Mouse (Mus musculus) kidney, adult 18-20 months (tissue): ENCODE measurements around the gene Gm20388.
"Not testable (repeated sequence)": the region's sequence is repeated elsewhere in the genome, so short reads cannot be mapped to it uniquely, and the experiment has no call there.

Experiments
- DNase-seq: peaks from one replicate; pipeline ENCODE4 v3.0.0; 2021

Gene Gm20388

DNA sequence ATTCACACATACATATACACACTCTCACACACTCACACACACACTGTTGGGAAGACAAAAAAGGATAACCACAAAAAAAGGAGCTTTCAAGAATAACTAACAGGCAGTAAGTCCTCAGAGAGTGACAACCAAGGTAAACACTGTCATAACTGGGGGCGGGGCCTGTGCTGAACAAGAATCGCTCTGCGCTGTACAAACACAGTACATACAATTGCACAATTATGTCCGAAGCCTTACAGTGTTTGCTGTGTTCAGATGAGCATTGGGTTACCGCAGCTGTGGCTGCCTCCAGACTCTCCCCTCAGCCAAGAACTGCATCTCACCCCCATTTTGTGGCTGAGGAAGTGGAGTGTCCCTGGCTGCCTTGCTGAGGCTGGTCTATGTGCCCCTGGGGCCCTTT is 1510.4 kb downstream of the Gm20388 start:
- no peak for DNase-seq

DNA sequence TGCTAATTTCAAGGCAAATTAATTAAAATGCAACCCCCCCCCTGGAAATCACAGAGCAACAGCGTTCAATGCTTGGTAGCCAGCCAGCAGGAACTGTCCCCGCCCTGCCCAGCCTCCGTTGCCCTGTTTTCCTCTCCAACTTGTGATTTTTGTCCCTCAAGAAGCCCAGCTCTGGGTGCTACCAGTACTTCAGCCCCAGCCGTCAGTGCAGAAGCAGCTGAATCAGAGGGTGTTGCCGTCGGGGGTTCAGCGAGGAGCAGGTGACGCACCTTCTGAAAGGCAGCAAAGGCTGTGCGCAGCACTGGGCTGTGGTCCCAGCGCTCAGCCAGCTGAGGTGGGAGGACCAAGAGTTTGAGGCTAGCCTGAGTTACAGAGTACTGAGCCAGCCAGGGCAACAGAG is 1513.4 kb downstream of the Gm20388 start:
- peak; percentile 12 for DNase-seq

DNA sequence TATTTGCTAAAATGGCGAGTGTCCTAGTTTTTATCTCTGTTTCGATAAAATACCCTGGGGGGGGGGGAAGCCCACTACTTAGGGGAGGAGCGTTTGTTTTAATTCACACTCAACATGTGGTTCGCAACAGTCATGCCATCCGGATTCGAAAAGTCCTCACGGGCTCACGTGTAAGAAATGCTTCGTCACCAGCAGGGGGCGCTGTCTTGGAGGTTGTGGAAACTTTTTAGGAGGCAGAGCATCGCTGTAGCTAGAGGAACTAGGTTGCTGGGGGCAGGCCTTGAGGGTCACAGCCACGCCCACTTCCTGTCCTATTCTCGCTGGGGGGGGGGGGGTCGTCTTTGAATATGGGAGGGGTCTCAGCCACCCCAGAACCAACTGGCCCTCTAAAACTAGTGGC is 1514.0 kb downstream of the Gm20388 start:
- DNase-seq, result peak; percentile 20

DNA sequence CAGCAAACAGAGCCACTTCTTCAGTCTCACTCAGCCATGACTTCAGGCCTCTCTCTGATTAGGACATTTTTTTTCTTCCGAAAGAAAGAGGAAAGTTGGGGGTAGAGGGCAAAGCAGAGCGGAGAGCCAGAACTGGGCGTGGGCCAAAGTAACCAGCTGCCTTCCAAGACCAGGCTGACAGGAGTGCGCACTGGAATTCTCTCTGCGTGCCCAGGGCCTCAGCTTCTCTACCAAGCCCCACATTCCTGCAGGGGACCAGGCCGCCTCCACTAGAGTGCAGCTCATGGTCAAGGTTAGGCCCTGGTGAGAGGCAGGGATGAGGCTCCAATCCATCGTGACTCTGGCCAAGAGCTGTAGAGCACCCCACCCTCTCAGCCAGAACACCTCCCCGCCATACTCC is 1520.9 kb downstream of the Gm20388 start:
- DNase-seq, result no peak

DNA sequence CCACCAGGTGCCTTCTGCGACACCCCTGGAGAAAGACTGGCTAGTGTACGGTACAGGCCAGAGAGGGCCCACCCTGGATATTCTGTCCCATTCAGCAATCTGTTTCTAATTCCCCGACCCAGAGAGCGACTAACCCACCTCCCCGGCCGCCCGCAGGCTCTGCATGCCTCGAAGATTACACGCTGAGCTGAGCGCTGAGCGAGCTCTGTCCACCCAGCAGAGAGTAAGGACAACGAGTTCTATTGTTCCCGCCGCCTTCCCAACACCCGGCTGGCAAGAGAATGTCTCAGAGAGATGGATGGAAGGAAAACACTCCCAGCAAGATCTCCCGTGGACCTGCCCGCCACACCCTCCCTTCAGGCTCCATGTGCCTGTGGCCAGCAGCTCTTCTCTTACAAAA is 1522.8 kb downstream of the Gm20388 start:
- DNase-seq, result no peak

DNA sequence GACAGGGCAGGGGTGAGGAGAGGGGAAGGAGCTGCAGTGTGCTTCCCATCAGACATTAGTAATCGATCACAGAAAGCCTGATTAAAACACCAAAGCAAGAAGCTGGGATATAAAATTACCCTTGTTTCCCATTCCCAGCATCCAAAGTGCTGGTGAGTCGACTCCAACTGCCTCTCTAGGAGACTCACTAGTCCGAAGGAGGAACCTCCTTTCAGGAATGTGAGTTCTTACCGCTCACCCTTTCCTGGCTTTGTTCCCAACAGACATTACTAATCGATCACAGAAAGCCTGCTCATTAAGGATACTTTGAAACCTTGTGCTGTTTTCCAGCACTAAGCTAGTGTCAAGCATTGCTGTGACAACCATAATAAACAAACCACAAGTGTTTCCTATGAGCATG is 1526.0 kb downstream of the Gm20388 start:
- no peak for DNase-seq

DNA sequence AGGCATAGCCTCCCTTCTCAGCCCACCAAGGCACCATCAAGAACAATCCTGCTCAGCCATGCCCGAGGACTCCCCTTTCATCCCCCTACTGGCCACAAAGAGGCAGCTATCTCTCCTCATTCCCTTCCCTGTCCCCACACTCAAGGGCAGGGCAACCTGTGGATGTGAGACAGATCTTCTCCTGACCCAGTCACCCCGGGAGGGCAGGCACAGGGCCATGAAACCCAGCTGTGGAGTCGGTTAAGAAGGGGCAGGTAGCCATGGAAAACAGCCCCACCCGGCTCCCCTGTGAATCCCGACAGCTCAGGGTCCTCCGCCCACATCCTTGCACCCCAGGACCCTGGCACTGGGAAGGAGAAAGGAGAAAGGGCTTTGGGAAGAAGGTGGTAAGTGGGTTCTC is 1526.9 kb downstream of the Gm20388 start:
- DNase-seq, result no peak

DNA sequence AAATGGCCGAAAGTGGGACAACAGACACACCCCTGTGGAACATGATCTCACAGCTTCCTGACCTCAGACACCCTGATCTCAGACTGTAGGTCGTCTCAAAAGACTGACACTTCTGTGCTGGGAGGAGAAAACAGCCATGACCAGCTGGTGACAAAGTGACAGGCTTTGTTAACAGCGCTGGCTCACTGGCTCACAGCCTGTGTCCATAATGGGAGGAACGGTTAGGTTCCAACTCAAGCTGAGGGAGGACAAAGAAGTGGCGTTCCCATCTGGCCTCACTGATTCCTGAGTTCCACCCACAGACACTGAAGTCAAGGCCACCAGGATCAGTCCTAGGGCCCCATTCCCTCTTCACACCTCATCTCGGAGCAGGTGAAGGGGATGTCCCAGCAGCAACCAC is 1527.5 kb downstream of the Gm20388 start:
- no peak for DNase-seq

DNA sequence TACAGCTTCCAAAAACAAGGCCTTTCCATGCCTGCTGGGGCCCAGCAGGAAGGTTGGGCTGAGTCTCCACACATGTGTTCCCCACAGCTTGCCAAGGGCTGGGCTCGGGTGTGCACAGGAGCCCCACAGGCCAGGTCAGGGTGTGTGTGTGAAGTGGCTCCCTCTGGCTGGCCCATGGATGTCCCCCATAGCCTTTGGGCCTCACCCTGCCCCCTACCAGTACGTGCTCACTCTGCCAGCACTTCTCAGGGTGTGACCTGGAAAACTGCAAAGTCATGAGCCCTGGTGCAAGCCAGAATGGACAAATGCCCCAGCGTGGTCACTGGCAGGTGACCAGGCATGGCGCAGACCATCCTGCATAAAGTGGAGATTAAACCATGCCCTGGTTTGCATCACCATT is 1528.7 kb downstream of the Gm20388 start:
- DNase-seq, result no peak

DNA sequence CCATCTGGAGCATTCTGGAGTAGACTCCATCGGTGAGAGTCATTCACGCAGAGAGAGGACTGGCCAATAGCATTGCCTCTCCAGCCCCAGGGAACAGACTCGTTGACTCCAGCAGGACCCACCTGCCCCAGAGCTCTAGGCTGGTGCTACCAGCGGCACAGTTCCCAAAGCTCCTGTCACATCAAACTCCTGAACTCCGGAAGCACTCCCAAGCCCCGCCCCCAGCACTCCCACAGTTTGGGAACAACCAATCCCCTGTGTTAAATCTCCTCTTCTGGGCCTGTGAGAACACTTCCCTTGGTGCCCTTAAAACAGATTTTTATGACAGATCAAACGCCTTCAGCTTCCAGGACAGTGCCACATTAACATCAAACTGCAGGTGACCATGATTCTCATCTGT is 1532.7 kb downstream of the Gm20388 start:
- no peak for DNase-seq

DNA sequence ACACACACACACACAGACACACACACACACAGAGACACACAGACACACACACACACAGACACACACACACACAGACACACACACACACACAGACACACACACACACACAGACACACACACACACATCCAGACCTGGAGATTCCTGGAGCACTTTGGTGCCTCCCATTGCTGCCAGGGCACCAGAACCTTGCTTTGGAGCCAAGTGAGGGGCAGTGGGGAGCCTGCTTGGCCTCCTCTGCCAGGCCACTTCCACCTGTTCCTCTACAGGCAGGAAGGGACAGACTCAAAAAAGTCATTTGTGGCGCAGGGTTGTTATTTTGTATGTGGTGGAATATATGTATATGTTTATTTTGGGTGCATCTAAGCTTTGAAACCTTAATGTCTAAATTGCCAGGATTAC is 1533.9 kb downstream of the Gm20388 start:
- DNase-seq, result not testable (repeated sequence)

DNA sequence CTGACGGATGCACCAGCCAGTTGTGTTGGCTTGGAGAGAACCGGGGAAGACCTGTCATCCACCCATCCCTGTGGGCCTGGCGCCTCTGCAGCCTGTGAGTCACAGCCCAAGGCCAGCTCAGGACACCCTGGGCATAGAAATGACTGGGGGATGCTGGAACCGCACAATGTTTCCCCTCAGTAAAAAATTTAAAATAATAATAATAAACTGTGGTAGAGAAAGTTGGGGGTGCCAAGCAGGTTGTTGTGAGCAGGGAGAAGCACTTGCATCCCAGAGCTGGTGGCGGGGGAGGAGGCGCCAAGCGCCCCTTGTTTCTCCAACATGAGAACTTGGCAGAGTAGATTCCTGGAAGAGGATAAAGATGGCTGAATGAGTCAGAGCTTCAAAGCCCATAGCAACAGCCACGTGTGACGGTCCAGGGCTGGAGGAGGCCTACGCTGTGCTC is 1534.4 kb downstream of the Gm20388 start:
- no peak for DNase-seq

DNA sequence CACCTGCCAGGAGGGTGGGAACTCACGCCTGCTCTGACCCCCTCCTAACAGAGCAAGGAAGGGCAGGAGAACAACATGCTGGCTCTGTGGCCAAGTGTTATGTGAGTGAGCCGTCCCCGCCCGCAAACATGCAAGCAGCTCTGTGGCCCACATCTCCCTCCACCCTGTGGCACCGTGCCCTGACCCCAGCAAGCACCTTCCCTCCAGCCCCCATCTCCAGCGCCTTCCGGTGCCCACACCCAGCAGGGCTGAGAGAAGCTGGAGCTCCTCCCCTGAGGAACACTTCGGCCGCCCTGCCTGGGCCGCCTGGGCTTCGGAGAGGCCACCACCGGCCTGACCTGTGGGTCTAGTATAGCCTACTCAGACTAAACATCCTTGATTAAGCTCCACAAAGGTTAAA is 1535.5 kb downstream of the Gm20388 start:
- DNase-seq, result no peak

DNA sequence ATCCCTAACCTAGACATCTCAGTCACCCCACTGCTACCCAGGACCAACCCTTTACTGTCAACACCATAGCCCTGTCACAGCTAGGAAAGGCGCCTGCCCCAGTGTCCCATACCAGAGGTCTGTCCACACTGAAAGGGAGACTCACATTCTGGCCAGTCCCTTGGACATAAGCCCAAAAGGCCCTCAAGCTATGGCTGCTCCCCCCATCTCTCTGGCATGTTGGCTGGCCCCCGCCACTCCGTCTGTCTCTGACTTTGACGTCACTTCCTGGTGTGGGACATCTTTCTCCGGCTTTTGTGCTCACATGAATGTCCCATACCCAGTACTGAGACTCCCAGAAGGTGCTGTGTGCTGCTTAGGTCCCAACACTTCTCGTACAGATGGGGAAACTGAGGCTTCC is 1536.2 kb downstream of the Gm20388 start:
- DNase-seq, result no peak

DNA sequence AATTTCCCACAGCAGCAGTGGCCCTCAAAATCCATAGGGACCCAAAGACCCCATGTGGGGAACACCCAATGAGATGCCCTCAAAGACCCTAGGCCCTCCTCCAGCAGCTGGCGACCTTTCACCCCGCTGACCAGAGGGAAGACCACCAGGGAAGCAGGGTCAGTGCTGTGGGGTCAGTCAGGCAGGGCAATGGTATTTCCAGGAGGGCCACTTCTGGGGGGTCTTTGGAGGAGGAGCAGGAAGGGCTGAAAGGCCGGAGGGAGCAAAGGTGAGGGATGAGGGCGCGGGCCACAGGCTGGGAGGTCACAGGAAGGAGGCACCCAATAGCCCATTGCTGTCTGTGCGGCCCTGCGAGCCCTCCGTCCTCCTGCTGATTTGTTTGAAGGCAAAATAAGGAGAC is 1539.6 kb downstream of the Gm20388 start:
- DNase-seq, result no peak

DNA sequence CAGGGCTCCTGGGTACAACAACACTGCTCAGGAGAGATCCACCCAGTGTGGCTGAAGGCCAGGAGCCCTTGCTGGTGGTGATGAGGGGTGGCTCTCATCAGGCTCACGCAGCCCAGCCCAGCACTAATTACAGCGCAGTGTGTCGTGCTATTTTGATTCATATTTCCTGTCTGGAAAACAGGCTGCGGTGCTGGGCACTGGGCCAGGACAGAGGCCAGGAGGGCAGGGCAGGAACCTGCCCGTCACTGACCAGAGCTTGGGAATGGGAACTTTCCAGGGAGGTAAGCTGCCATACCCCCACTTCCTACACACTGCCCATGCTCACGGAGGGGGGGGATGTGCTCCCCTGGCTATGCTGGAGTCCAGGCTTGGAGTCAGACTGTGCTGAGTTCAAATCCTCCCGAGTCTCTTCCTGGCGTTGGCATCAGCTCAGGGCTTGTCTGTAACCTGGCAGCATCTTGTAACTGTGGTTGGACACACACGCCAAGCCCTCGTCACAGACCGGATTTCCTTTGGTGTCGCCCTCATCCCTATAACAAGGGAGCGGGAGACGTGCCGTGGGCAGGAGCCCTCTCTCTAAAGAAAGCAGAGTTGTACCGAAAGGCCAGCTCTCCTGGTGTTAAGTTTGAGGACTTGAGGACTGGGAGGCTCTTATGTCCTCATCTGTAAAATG is 1540.9 kb downstream of the Gm20388 start:
- DNase-seq, result peak; percentile 83

DNA sequence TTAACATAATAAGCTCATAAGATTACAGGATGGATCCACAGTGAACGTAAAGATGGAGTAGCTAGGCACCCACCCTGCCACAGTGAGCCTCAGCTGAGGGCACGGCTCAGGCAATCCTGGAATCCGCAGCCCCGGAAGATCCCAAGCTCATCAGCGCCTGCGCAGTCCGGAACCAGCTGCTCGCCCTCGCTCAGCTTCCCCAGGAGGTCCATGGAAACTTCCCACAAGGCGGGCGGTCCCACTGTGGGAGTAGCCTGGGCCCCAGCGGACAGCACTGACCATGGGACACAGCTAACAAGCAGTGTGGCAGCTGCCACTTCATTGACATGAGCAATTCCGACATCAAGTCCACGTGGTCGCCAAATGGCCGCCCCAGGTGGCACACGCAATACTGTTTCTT is 1544.1 kb downstream of the Gm20388 start:
- no peak for DNase-seq

DNA sequence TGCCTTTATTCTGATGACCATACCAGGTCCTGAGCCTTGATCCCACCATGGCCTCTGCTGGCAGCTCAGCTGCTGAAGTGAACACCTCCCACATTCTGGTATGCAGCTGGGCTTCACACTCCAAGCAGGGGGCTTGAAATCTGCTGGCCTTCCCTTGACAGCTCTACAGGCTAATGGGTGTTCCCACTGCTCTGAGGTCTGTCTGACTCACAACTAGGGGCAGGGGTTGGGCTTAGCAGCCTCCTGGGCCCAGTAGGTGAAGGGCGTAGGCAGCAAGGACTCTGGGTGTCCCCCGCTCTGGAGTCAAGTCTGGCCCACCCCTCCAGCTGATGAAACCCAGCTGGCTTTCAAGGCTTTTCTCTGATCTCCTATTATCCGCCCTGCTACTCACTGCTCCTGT is 1550.6 kb downstream of the Gm20388 start:
- no peak for DNase-seq

DNA sequence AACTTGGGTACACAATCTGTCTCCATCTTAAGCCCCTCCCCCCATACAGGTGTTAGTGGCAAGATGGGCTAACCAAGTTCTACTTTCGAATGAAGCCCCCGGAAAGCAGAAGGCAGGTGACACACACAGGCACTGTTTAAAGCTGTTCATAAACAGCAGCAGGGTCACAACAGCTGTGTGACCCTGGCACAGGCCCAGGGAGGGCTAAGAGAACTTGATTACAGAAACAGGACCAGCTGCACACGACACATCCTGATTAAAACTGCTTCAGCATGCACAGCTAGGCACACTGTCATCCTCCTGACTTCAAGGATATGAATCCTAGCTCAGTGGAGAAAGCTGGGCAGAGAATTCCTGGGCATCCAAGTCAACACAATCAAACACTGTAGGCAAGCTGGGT is 1551.5 kb downstream of the Gm20388 start:
- no peak for DNase-seq

DNA sequence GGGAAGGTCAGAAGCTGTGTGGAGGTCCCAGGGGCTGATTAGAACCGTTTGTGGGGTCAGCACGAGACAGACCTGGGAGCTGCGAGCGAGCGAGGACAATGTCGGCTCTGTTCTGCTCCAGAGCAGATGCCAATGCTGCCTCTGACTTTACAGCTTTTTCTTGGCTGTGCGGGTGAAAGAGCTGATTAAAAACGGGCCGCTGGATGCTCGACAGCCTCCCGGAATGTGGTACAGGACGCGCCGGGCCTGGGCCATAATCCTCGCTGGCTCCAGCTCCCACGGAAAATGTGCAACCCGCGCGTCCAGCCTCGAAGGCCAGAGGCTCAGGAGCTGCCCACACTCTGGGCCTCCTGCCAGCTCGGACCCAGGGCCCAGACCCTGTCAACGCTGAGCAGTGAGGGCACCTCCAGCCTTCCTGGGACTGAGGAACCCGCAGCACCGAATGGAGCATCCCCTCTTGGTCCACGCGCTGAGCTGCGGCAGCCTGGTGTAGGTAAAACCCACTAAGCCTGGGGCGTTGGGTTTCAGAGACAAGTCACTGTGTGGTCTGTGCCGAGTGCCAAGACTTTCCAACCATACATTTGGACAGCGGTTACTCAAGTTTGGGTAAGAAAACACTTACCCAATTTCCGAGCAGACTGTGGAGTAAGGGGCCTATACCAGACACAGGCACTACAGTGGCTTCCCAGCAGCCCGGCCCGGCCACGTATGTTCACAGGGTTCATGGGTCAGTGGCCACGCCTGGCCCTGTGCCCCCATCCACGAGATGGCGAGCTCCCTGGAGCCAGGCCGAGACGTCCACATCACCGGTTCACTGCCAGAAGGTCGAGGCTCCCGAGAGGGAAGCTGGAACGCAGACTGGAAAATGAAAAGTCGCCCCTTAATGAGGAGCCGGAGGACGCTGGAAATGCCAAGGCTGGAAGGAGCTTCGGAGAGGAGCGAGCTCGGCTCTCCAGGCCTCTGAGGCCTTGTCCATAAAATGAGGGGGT is 1557.7 kb downstream of the Gm20388 start:
- no peak for DNase-seq

DNA sequence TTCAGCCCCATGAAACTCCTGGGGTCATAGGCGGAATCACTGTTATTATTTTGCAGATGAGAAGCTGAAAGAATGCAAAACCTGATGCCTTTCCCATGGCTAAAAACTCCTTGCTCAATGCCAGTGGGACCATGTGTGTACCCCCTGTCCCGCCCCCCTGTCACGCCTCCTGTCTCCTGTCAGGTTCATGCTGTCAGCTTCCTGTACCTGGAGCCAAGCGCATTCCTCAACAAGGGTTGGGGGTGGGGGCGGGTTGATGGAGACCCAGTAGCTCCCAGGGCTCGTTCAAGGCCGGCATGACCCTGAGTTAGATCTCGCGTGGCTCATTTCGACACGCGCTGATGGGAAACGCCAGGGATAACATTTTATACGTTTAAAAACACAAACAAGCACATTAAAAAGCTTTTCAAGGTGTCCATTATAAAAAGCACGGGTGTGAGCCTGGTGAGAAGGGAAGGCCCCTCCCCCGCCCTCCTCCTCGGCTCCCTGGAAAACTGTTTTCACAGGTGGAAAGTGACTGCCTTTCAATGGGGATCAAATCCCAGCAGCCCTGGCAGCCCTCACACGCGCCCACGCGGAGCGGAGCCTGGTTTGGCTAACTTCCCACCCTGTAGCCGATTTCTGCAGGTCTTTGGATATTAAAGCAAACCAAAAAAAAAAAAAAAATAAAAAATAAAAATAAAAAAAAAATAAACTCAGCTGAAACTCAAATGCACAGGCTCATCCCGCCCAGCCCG is 1563.7 kb downstream of the Gm20388 start:
- no peak for DNase-seq

DNA sequence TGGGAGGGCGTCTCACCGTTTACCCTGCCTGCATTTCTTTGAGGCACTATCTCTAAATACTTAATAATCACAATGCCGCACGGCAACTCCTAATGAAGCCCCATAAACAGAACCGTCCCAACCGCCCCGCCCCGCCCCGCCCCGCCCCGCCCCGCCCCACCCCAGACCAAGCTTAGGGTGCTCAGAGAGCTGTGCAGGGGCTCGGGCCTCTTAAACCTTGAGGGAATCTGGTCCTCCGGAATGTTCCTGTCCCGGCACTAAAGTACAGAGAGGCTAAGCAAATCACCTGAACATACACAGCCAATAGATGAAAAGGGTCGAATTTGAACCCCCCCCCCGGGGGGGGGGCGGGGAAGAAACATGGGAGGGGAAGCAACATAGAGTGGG is 1564.2 kb downstream of the Gm20388 start:
- no peak for DNase-seq

DNA sequence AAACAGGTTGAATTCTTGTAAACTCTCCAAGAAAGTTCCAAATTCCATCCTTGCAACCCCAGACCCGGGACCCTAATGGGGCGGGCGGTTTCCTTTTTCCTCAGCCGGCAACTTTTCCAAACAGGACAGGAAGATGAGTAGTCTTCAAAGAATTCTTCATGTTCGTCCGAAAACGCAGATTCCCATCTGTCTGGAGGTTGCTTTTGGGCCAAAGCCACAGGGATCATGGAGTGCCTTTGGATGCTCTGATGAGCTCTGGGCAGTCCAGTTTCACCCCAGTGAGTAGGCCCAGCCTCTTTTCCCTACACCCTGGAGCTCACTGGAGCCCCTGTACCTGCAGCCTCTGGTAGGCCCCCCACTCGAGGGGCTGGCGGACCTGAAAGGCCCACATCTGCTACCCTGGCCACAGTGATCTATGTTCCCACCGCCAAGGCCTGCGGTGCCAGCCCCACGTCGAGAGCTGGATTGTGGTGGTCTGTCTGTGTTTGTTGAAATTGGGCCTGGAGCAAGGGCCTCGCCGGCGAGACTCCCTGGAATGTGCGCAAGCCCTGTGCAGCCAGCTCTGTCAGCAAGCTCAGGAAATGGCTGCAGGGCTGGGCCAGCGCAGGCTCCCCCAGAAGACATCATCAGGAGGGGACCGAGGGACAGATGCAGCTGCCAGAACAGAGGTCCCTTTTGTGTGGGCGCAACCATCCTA is 1567.4 kb downstream of the Gm20388 start:
- DNase-seq, result no peak
